ENCODE assay signal across 12 mouse cellular contexts in the genomic region with DNA sequence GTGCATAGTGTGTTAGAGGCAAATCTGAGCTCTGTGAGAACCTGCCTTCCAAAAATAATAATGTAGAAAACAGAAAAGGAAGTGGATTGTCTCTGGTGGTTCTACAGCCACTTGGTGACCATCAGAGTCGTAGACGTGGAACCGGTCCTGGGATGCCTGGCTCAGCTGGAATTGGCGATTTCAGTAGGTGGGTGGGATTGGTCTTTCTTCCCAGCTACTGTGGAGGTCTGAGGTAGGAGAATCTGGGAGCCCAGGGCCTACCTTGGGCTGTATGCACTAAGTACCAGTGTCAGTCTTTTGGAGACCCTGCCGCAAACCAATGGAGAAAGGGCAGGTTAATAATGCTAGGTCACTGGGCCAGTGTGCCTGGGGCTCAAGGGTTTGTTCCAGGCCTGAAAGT. TPM values are rescaled to one million over a fixed set of nuclear protein-coding genes. Genes with fewer than 3 reads are reported as not detected.
DNase-seq lines count a peak whose midpoint lies in the region; ATAC-seq and TF ChIP-seq lines count a peak whose summit lies in the region.
"Had no signal": no experiment of that assay in that cellular context is flagged by ENCODE, and none has a peak within 500 bp of the region (broad histone marks: within the 10 kb centered on the region; RNA-seq: fewer than 3 reads in every experiment).

No protein-coding gene starts in this region.

- ATAC-seq in forebrain, embryonic 12.5 days (ENCODE audit: low FRiP score): no peak
- no peak for ATAC-seq in hindbrain, embryonic 11.5 days (ENCODE audit: low FRiP score)
- ATAC-seq in midbrain, embryonic 16.5 days: no peak

- intact Hi-C loops in left cerebral cortex, adult 2 months (cut with DNase I): loop anchor here (5.0 kb wide), 1 partner anchor 96 kb away; no protein-coding TSS in a partner anchor
- intact Hi-C loops in left cerebral cortex, postnatal 10 days (cut with DNase I): loop anchor here (5.0 kb wide), 1 partner anchor 101 kb away; no protein-coding TSS in a partner anchor

- no peaks in the 10 kb centered on the region for H3K9me3 ChIP-seq in forebrain, embryonic 12.5 days
- H3K9me3 ChIP-seq in hindbrain, embryonic 11.5 days (ENCODE audit: control insufficient read depth, low read length): no peaks in the 10 kb centered on the region
- H3K9me3 ChIP-seq in midbrain, embryonic 16.5 days (replicated peaks; ENCODE audit: control insufficient read depth, low read length, poor library complexity, severe bottlenecking): no peaks in the 10 kb centered on the region

- 86% methylated on average over 5 of the region's 5 CpGs for WGBS in forebrain, embryonic 12.5 days
- WGBS in hindbrain, embryonic 11.5 days: 91% methylated on average over 5 of the region's 5 CpGs
- WGBS in midbrain, embryonic 16.5 days: 95% methylated on average over 5 of the region's 5 CpGs

- TF ChIP-seq CTCF in left cerebral cortex, adult 2 months (IDR thresholded peaks at IDR 0.05): no peak

- no peak overlapping the region for H3K27ac ChIP-seq in left cerebral cortex, adult 2 months
- no peak overlapping the region for H3K27ac ChIP-seq in forebrain, embryonic 12.5 days
- no peak overlapping the region for H3K27ac ChIP-seq in hindbrain, embryonic 11.5 days (ENCODE audit: low read depth, low read length)
- no peak overlapping the region for H3K27ac ChIP-seq in midbrain, embryonic 16.5 days (ENCODE audit: low read length)

- H3K4me1 ChIP-seq in forebrain, embryonic 12.5 days: peaks cover 28% of the 10 kb centered on the region
- H3K4me1 ChIP-seq in hindbrain, embryonic 11.5 days (replicated peaks; ENCODE audit: control insufficient read depth, insufficient read depth, low read length): peaks cover 2% of the 10 kb centered on the region
- peaks cover 31% of the 10 kb centered on the region for H3K4me1 ChIP-seq in midbrain, embryonic 16.5 days (ENCODE audit: control insufficient read depth, insufficient read depth, low read length)

- H3K4me2 ChIP-seq in forebrain, embryonic 12.5 days: peak overlapping the region; percentile 79; the same call in 1 of the 2 replicates
- H3K4me2 ChIP-seq in hindbrain, embryonic 11.5 days (replicated peaks; ENCODE audit: low read depth, low read length): 0 out of 2 replicates have a peak overlapping the region, but pooled peaks have one; percentile 1
- peak overlapping the region; percentile 91 for H3K4me2 ChIP-seq in midbrain, embryonic 16.5 days (ENCODE audit: low read length)

- peaks cover 4% of the 10 kb centered on the region; the same call in 1 of the 2 replicates for H3K36me3 ChIP-seq in forebrain, embryonic 12.5 days (replicated peaks)
- H3K36me3 ChIP-seq in hindbrain, embryonic 11.5 days (ENCODE audit: control insufficient read depth, insufficient read depth, low read length): no peaks in the 10 kb centered on the region
- no peaks in the 10 kb centered on the region for H3K36me3 ChIP-seq in midbrain, embryonic 16.5 days (ENCODE audit: control insufficient read depth, insufficient read depth, low read length)

- no peak for DNase-seq in left cerebral cortex, adult 2 months (ENCODE audit: extremely low spot score in 1 of 2, low spot score in 2 of 2)
- no peak for DNase-seq in left cerebral cortex, postnatal 10 days (ENCODE audit: extremely low spot score in 1 of 2, low spot score in 2 of 2)
- DNase-seq in hindbrain, embryonic 11.5 days (ENCODE audit: low spot score): no peak
- DNase-seq in layer of hippocampus, postnatal 10 days (ENCODE audit: low spot score in 2 of 2): no peak
- DNase-seq in adrenal gland, adult 8-10 months: no peak
- DNase-seq: lung, adult 18-20 months had no signal

- peaks cover 25% of the 10 kb centered on the region for H3K27me3 ChIP-seq in forebrain, embryonic 12.5 days
- peaks cover 15% of the 10 kb centered on the region; the same call in 1 of the 2 replicates for H3K27me3 ChIP-seq in hindbrain, embryonic 11.5 days (ENCODE audit: control insufficient read depth, insufficient read depth, low read length)
- H3K27me3 ChIP-seq in midbrain, embryonic 16.5 days (ENCODE audit: control insufficient read depth, insufficient read depth, low read depth, low read length): no peaks in the 10 kb centered on the region

- H3K4me3 ChIP-seq in left cerebral cortex, adult 2 months: peak overlapping the region; percentile 80
- peak overlapping the region; percentile 55 for H3K4me3 ChIP-seq in forebrain, embryonic 12.5 days (replicated peaks)
- H3K4me3 ChIP-seq in hindbrain, embryonic 11.5 days (ENCODE audit: low read depth, low read length): no peak overlapping the region
- H3K4me3 ChIP-seq in midbrain, embryonic 16.5 days (ENCODE audit: low read depth, low read length): peak overlapping the region; percentile 67

- 0 out of 2 replicates have a peak overlapping the region, but pooled peaks have one; percentile 72 for H3K9ac ChIP-seq in forebrain, embryonic 12.5 days
- no peak overlapping the region for H3K9ac ChIP-seq in hindbrain, embryonic 11.5 days (ENCODE audit: low read depth, low read length)
- peak overlapping the region; percentile 78; the same call in 1 of the 2 replicates for H3K9ac ChIP-seq in midbrain, embryonic 16.5 days (ENCODE audit: low read depth, low read length)

RNA-seq across cellular contexts. Expression of a gene that starts 2.0 kb away (rescaled TPM):
- total RNA-seq in left cerebral cortex, adult 2 months (2021): 10 to 100 TPM; 50.6 to 61.2 TPM
- 10 to 100 TPM; 30.8 to 31.7 TPM for total RNA-seq in left cerebral cortex, postnatal 10 days (2021)
- 3.3 and 4.6 TPM in 2 replicates for polyA plus RNA-seq in forebrain, embryonic 12.5 days (2016; fragmentation: Nextera tagmentation; extraction: Ambion mirVana)
- polyA plus RNA-seq in hindbrain, embryonic 11.5 days (2014; fragmentation: Nextera tagmentation; extraction: Ambion mirVana): 4.6 TPM in 2 replicates
- 3.9 and 5.1 TPM in 2 replicates for polyA plus RNA-seq in midbrain, embryonic 16.5 days (2015; fragmentation: Nextera tagmentation; extraction: Ambion mirVana)
- total RNA-seq in layer of hippocampus, postnatal 10 days (2021): 10 to 100 TPM; 28.0 to 29.1 TPM
- 10 to 100 TPM; 11.4 to 18.0 (median 15.5) TPM for total RNA-seq in adrenal gland, adult 8-10 months (2022)

RNA-seq across cellular contexts. Expression of a gene that starts 5.8 kb away (rescaled TPM):
- under 1 TPM; 0.51 to 0.86 TPM for total RNA-seq in left cerebral cortex, adult 2 months (2021)
- under 1 TPM; 0.71 to 0.95 TPM for total RNA-seq in left cerebral cortex, postnatal 10 days (2021)
- polyA plus RNA-seq in forebrain, embryonic 12.5 days (2016; fragmentation: Nextera tagmentation; extraction: Ambion mirVana): 0.24 and 0.28 TPM in 2 replicates
- 0.46 TPM in 1 of 2 replicates, not detected in the other for polyA plus RNA-seq in hindbrain, embryonic 11.5 days (2014; fragmentation: Nextera tagmentation; extraction: Ambion mirVana)
- 0.52 and 0.79 TPM in 2 replicates for polyA plus RNA-seq in midbrain, embryonic 16.5 days (2015; fragmentation: Nextera tagmentation; extraction: Ambion mirVana)
- total RNA-seq in layer of hippocampus, postnatal 10 days (2021): 1 to 10 TPM in 1 of 2 experiments, under 1 TPM in 1; 0.91 to 1.3 TPM
- not detected for total RNA-seq in adrenal gland, adult 8-10 months (2022)
- total RNA-seq: ES-E14 had no signal
- polyA plus RNA-seq: gonadal fat pad, adult 2 months; spleen, adult 2 months had no signal

RNA-seq across cellular contexts. Expression of a gene that starts 10.8 kb away (rescaled TPM):
- total RNA-seq in left cerebral cortex, adult 2 months (2021): 10 to 100 TPM; 47.7 to 49.2 TPM
- 10 to 100 TPM; 44.8 to 46.1 TPM for total RNA-seq in left cerebral cortex, postnatal 10 days (2021)
- polyA plus RNA-seq in forebrain, embryonic 12.5 days (2016; fragmentation: Nextera tagmentation; extraction: Ambion mirVana): 36.2 and 39.8 TPM in 2 replicates
- polyA plus RNA-seq in hindbrain, embryonic 11.5 days (2014; fragmentation: Nextera tagmentation; extraction: Ambion mirVana): 25.2 and 26.0 TPM in 2 replicates
- polyA plus RNA-seq in midbrain, embryonic 16.5 days (2015; fragmentation: Nextera tagmentation; extraction: Ambion mirVana): 26.0 and 26.7 TPM in 2 replicates
- total RNA-seq in layer of hippocampus, postnatal 10 days (2021): 10 to 100 TPM; 45.5 to 49.7 TPM
- total RNA-seq in adrenal gland, adult 8-10 months (2022): 10 to 100 TPM; 49.0 to 52.8 (median 50.9) TPM

RNA-seq across cellular contexts. Expression of a gene that starts 30.3 kb away (rescaled TPM):
- total RNA-seq in left cerebral cortex, adult 2 months (2021): not detected
- not detected for total RNA-seq in left cerebral cortex, postnatal 10 days (2021)
- polyA plus RNA-seq in forebrain, embryonic 12.5 days (2016; fragmentation: Nextera tagmentation; extraction: Ambion mirVana): 0.09 TPM in 1 of 2 replicates, not detected in the other
- not detected in 2 replicates for polyA plus RNA-seq in hindbrain, embryonic 11.5 days (2014; fragmentation: Nextera tagmentation; extraction: Ambion mirVana)
- not detected in 2 replicates for polyA plus RNA-seq in midbrain, embryonic 16.5 days (2015; fragmentation: Nextera tagmentation; extraction: Ambion mirVana)
- total RNA-seq in layer of hippocampus, postnatal 10 days (2021): not detected
- total RNA-seq in adrenal gland, adult 8-10 months (2022): under 1 TPM in 1 of 4 experiments, not detected in 3; 0.12 TPM
- total RNA-seq: layer of hippocampus, postnatal 36 days had no signal

RNA-seq across cellular contexts. Expression of a gene that starts 31.1 kb away (rescaled TPM):
- total RNA-seq in left cerebral cortex, adult 2 months (2021): 100 to 1,000 TPM; 126 to 133 TPM
- 10 to 100 TPM; 85.6 to 87.6 TPM for total RNA-seq in left cerebral cortex, postnatal 10 days (2021)
- polyA plus RNA-seq in forebrain, embryonic 12.5 days (2016; fragmentation: Nextera tagmentation; extraction: Ambion mirVana): 50.6 and 53.2 TPM in 2 replicates
- 29.4 and 30.5 TPM in 2 replicates for polyA plus RNA-seq in hindbrain, embryonic 11.5 days (2014; fragmentation: Nextera tagmentation; extraction: Ambion mirVana)
- 25.6 and 28.7 TPM in 2 replicates for polyA plus RNA-seq in midbrain, embryonic 16.5 days (2015; fragmentation: Nextera tagmentation; extraction: Ambion mirVana)
- 10 to 100 TPM; 88.4 to 90.2 TPM for total RNA-seq in layer of hippocampus, postnatal 10 days (2021)
- 100 to 1,000 TPM; 110 to 113 (median 111) TPM for total RNA-seq in adrenal gland, adult 8-10 months (2022)

Comparison
In these comparisons a context has a peak if more than half of its experiments do, and no peak if none do; other contexts are left out.
1. H3K4me2 ChIP-seq: peak in every context shown above with its lines; median percentile 91 in midbrain, embryonic 16.5 days; 79 in forebrain, embryonic 12.5 days; 1 in hindbrain, embryonic 11.5 days.